Mouse (Mus musculus) cerebellum, adult 11-12 months (tissue): ENCODE results near the gene Spata16.

Experiments used
- DNase-seq: peaks from one replicate; pipeline ENCODE4 v3.0.0; 2022

Gene Spata16

GRCm38 (mm10) chr3:26980371-26980770 lies 343.0 kb downstream of the Spata16 start:
- DNase-seq = no peak

- DNase-seq = no peak
These were observed 344.7 kb downstream of the Spata16 start for GRCm38 (mm10) chr3:26981979-26982623.

- no peak for DNase-seq
These were observed 346.3 kb downstream of the Spata16 start for GRCm38 (mm10) chr3:26983749-26984148.

DNA sequence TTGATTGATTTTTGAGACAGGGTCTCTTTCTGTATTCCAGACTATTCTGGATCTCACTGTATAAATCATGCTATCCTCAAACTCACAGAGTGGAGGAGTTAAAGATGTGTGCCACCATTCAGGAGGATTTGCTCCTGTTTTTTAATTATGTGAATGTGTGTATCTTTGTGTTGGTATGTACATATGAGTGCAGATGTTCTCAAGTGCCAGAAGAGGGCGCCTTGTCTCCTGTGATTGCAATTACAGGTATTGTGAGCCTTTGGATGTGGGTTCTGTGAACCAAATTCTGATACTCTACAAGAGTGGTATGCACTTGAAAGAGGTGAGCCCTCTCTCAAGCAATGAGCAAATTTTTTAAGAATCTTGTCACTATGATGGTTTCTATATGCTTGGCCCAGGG lies 369.4 kb downstream of the Spata16 start:
- no peak for DNase-seq

DNA sequence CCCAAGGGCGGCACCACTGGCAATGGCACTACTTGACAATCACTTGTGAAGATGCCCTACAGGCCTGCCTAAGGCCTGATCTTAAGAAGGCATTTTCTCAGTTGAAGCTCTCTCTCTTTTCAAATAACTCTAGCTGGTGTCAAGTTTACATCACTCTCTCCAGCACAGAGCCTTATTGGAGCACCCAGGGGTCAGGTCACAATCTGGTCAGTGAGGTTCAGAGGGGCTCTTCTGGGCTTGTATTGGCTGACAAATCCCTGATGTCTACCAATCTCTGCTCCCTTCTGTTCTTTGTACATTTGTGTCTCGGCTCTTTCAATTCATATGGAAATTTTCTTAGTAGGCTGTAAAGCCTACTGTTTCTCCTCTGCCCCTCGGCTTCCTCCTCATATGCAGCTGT lies 390.5 kb downstream of the Spata16 start:
- no peak for DNase-seq

DNA sequence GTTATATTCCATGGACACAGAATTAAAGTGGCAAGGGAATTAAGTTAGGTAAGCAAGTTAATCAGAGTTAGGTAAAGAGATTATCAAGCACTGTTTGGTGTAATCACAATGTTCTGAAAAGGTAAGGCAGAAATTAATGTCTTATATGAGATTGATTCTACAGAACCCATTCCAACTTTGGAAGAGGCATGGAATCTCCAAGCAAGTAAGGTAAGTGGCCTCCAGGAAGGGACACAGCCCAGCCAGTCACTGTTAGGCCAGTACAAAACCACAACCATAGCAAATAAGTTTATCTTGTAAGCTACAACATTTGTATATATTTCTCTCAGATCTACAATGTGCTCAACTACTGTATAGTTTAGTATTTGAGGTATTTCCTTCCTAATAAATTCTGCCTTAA lies 391.1 kb downstream of the Spata16 start:
- DNase-seq = no peak

DNA sequence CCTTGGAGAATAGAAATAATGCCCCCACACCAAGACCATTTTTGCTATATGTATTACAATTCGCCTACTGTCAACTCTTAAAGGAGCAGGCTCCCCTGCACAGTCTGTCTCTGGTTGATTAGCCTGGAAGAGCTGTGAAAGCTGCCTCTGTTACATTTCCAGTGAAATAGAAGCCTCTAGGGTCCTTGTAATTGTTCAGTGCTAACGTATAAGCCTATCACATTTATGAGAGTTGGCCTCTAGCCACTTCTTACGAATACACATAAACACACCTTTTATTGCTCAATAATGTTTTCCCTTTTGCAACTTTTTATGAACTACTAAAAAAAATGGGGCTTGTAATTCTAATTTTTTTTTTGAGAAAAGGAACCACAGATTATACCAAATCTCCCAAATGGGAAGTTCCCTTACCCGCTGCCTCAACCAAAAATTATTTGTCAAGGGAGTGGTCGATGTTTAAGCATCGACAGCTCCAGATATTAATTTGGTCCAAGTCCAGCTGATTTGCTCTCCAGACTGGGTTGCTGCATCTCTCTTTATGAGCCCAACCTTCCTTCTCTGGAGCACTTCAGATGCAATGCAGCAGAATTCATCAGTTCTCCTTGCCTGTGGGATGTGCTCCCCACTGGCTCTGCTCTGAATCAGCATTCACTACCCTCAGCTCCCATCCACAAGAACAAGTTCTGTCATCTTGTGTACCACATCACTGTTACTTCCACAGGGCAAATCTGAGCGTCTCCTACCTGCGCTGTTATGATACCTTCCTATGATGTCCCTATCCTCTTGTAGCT lies 392.8 kb downstream of the Spata16 start:
- no peak for DNase-seq
